Mouse (Mus musculus) cerebellum, postnatal 14 days (tissue): ENCODE data around the gene Ldb1.
"Not testable (repeated sequence)": the region's sequence is repeated elsewhere in the genome, so short reads cannot be mapped to it uniquely, and the experiment has no call there.

ENCODE experiments used
- DNase-seq, 2 experiments: peaks; one replicate each; pipeline ENCODE4 v3.0.0; 2021; ENCODE audit warnings: mixed read lengths in 2 of 2

Ldb1 gene

GRCm38 (mm10) chr19:46026567-46026966 lies 18.4 kb downstream of the Ldb1 start:
- no peak for DNase-seq

- DNase-seq: no peak
These were observed 20.1 kb downstream of the Ldb1 start for GRCm38 (mm10) chr19:46024959-46025358.

- no peak for DNase-seq
These were observed 29.0 kb downstream of the Ldb1 start for GRCm38 (mm10) chr19:46016023-46016422.

GRCm38 (mm10) chr19:46014572-46015178 lies 30.3 kb downstream of the Ldb1 start:
- peak; percentile 92 to 95 for DNase-seq

- no peak for DNase-seq
These were observed 39.3 kb downstream of the Ldb1 start for GRCm38 (mm10) chr19:46005680-46006079.

GRCm38 (mm10) chr19:46004814-46005466 lies 40.1 kb downstream of the Ldb1 start:
- no peak for DNase-seq

- DNase-seq: peak; percentile 74 to 84
These were observed 41.4 kb downstream of the Ldb1 start, which contains the start of gene Hps6 for GRCm38 (mm10) chr19:46003371-46004226. Gene Hps6 (plus strand): TSS chr19:46003508.

- no peak for DNase-seq
These were observed 42.7 kb downstream of the Ldb1 start for GRCm38 (mm10) chr19:46002279-46002678.

GRCm38 (mm10) chr19:45999378-45999777 lies 45.6 kb downstream of the Ldb1 start:
- DNase-seq: no peak

GRCm38 (mm10) chr19:45998694-45999217 lies 46.3 kb downstream of the Ldb1 start:
- no peak for DNase-seq

- DNase-seq: peak; percentile 95 to 96
These were observed 47.0 kb downstream of the Ldb1 start, which contains the start of gene Armh3 for GRCm38 (mm10) chr19:45997785-45998693. Gene Armh3 (minus strand): TSS chr19:45998488.

GRCm38 (mm10) chr19:45997365-45997764 lies 47.6 kb downstream of the Ldb1 start:
- peak in 1 of 2 experiments; percentile 9 for DNase-seq

- no peak for DNase-seq
These were observed 50.9 kb downstream of the Ldb1 start for GRCm38 (mm10) chr19:45993981-45994737.

GRCm38 (mm10) chr19:45993441-45993840 lies 51.6 kb downstream of the Ldb1 start:
- DNase-seq: not testable (repeated sequence)

- DNase-seq: no peak
These were observed 53.8 kb downstream of the Ldb1 start for GRCm38 (mm10) chr19:45991171-45991570.

- no peak for DNase-seq
These were observed 56.8 kb downstream of the Ldb1 start for GRCm38 (mm10) chr19:45988238-45988637.

- DNase-seq: no peak
These were observed 60.6 kb downstream of the Ldb1 start for GRCm38 (mm10) chr19:45984379-45984778.
